Mouse (Mus musculus) MEL (cell line): Measurements from ENCODE around the gene Serinc5. TPM values are rescaled to one million over a fixed set of nuclear protein-coding genes. Genes with fewer than 3 reads are reported as not detected.

Experiments
- DNase-seq: peaks from one replicate; pipeline ENCODE4 v3.0.0; 2011; ENCODE audit warnings: low read depth, low spot score
- H3K27ac ChIP-seq: 2 replicates; pipeline ENCODE4 v1.5.1; 2012; ENCODE audit warnings: low read depth, mild to moderate bottlenecking, control low read depth, low read length, moderate library complexity; ENCODE audit not compliant: control insufficient read depth
- H3K27me3 ChIP-seq, 2 experiments: fragments of 150-350 bp in 1 of 2; sonication (generic) in 1 of 2; 2 replicates each; pipeline ENCODE4 v1.6.1; 2012; ENCODE audit warnings: low read length in 2 of 2, mild to moderate bottlenecking in 2 of 2, improper control_type of control experiment in 1 of 2, moderate library complexity in 1 of 2; ENCODE audit not compliant: insufficient read depth in 2 of 2, control insufficient read depth in 1 of 2
- H3K36me3 ChIP-seq, 2 experiments: 2 replicates each; pipeline ENCODE4 v1.6.1; 2012 to 2014; ENCODE audit warnings: low read length in 2 of 2, improper control_type of control experiment in 1 of 2, inconsistent platforms in 1 of 2, mild to moderate bottlenecking in 1 of 2; ENCODE audit not compliant: insufficient read depth in 2 of 2, control insufficient read depth in 1 of 2
- H3K4me1 ChIP-seq, 2 experiments: fragments of 150-350 bp in 1 of 2; sonication (generic) in 1 of 2; 2 replicates each; pipeline ENCODE4 v1.6.1; 2012; ENCODE audit warnings: low read length in 2 of 2, improper control_type of control experiment in 1 of 2, mild to moderate bottlenecking in 1 of 2; ENCODE audit not compliant: insufficient read depth in 2 of 2, control insufficient read depth in 1 of 2
- H3K4me3 ChIP-seq, 2 experiments: fragments of 150-350 bp in 1 of 2; sonication (generic) in 1 of 2; 2 replicates each; pipeline ENCODE4 v1.5.1; 2012; ENCODE audit warnings: low read depth in 2 of 2, low read length in 2 of 2, mild to moderate bottlenecking in 2 of 2, moderate library complexity in 2 of 2, control low read depth in 1 of 2, improper control_type of control experiment in 1 of 2; ENCODE audit not compliant: control insufficient read depth in 1 of 2, insufficient read depth in 1 of 2
- H3K79me2 ChIP-seq: 2 replicates; pipeline ENCODE4 v1.6.1; 2012; ENCODE audit warnings: mild to moderate bottlenecking, low read length, moderate library complexity; ENCODE audit not compliant: control insufficient read depth, poor library complexity, insufficient read depth
- H3K9ac ChIP-seq: 2 replicates; pipeline ENCODE4 v1.6.1; 2012; ENCODE audit warnings: low read depth, mild to moderate bottlenecking, control low read depth, low read length, moderate library complexity; ENCODE audit not compliant: control insufficient read depth, poor library complexity, severe bottlenecking
- H3K9me3 ChIP-seq: fragments of 150-350 bp; sonication (generic); replicated peaks from 2 replicates; pipeline ENCODE4 v1.6.1; 2012; ENCODE audit warnings: mild to moderate bottlenecking, low read length, improper control_type of control experiment, moderate library complexity; ENCODE audit not compliant: insufficient read depth
- BHLHE40 ChIP-seq: IDR thresholded peaks from 2 replicates; pipeline ENCODE4 v1.6.1; 2012; ENCODE audit warnings: low read depth, mild to moderate bottlenecking, inconsistent platforms, low read length, improper control_type of control experiment, borderline replicate concordance
- CHD1 ChIP-seq: IDR thresholded peaks from 2 replicates; pipeline ENCODE4 v1.6.1; 2012; ENCODE audit warnings: low read depth, mild to moderate bottlenecking, inconsistent platforms, low read length, improper control_type of control experiment
- CHD2 ChIP-seq: IDR thresholded peaks from 2 replicates; pipeline ENCODE4 v1.6.1; 2011; ENCODE audit warnings: low read length, improper control_type of control experiment
- E2F4 ChIP-seq: IDR thresholded peaks from 2 replicates; pipeline ENCODE4 v1.6.1; 2011; ENCODE audit warnings: low read depth, low read length, improper control_type of control experiment, borderline replicate concordance
- ELF1 ChIP-seq: IDR thresholded peaks from 2 replicates; pipeline ENCODE4 v1.6.1; 2014; ENCODE audit warnings: low read depth, mild to moderate bottlenecking, inconsistent platforms, low read length, improper control_type of control experiment, moderate library complexity
- GABPA ChIP-seq: IDR thresholded peaks from 2 replicates; pipeline ENCODE4 v1.6.1; 2012; ENCODE audit warnings: low read depth, mild to moderate bottlenecking, inconsistent platforms, low read length, improper control_type of control experiment, moderate library complexity
- GATA1 ChIP-seq: IDR thresholded peaks from 2 replicates; pipeline ENCODE4 v1.6.1; 2011; ENCODE audit warnings: low read depth, low read length, improper control_type of control experiment
- HCFC1 ChIP-seq: IDR thresholded peaks from 2 replicates; pipeline ENCODE4 v1.6.1; 2012; ENCODE audit warnings: low read depth, mild to moderate bottlenecking, inconsistent platforms, low read length, improper control_type of control experiment, moderate library complexity
- JUND ChIP-seq: IDR thresholded peaks from 2 replicates; pipeline ENCODE4 v1.6.1; 2011; ENCODE audit warnings: low read depth, mild to moderate bottlenecking, improper control_type of control experiment, low read length
- KAT2A ChIP-seq: conservative IDR thresholded peaks from 2 replicates; pipeline ENCODE4 v1.6.1; 2012; ENCODE audit warnings: low read depth, low read length, improper control_type of control experiment, inconsistent platforms
- MAFK ChIP-seq: IDR thresholded peaks from 2 replicates; pipeline ENCODE4 v1.6.1; 2011; ENCODE audit warnings: low read depth, mild to moderate bottlenecking, low read length, improper control_type of control experiment, borderline replicate concordance
- MAX ChIP-seq: IDR thresholded peaks from 2 replicates; pipeline ENCODE4 v1.6.1; 2011; ENCODE audit warnings: low read length, improper control_type of control experiment
- MAZ ChIP-seq: IDR thresholded peaks from 2 replicates; pipeline ENCODE4 v1.6.1; 2012; ENCODE audit warnings: low read depth, mild to moderate bottlenecking, inconsistent platforms, low read length, improper control_type of control experiment
- MEF2A ChIP-seq: IDR thresholded peaks from 2 replicates; pipeline ENCODE4 v1.6.1; 2014; ENCODE audit warnings: low read depth, mild to moderate bottlenecking, inconsistent platforms, low read length, improper control_type of control experiment; ENCODE audit not compliant: poor library complexity, insufficient replicate concordance, severe bottlenecking; ENCODE audit errors: extremely low read depth
- MXI1 ChIP-seq: IDR thresholded peaks from 2 replicates; pipeline ENCODE4 v1.6.1; 2011; ENCODE audit warnings: mild to moderate bottlenecking, low read depth, low read length, improper control_type of control experiment
- MYC ChIP-seq: IDR thresholded peaks from 2 replicates; pipeline ENCODE4 v1.6.1; 2011; ENCODE audit warnings: low read depth, mild to moderate bottlenecking, low read length, improper control_type of control experiment, moderate library complexity
- NELFE ChIP-seq: IDR thresholded peaks from 2 replicates; pipeline ENCODE4 v1.6.1; 2011; ENCODE audit warnings: low read depth, low read length, improper control_type of control experiment
- NRF1 ChIP-seq: IDR thresholded peaks from 2 replicates; pipeline ENCODE4 v1.6.1; 2014; ENCODE audit warnings: low read depth, mild to moderate bottlenecking, inconsistent platforms, low read length, improper control_type of control experiment, moderate library complexity; ENCODE audit not compliant: poor library complexity, insufficient read depth, severe bottlenecking
- POLR2A ChIP-seq, 2 experiments: IDR thresholded peaks; 2 replicates each; pipeline ENCODE4 v1.6.1; 2011 to 2012; ENCODE audit warnings: low read length in 2 of 2, mild to moderate bottlenecking in 2 of 2, control low read depth in 1 of 2, improper control_type of control experiment in 1 of 2, low read depth in 1 of 2, moderate library complexity in 1 of 2; ENCODE audit not compliant: control insufficient read depth in 1 of 2, insufficient read depth in 1 of 2, poor library complexity in 1 of 2
- RAD21 ChIP-seq: IDR thresholded peaks from 2 replicates; pipeline ENCODE4 v1.6.1; 2011; ENCODE audit warnings: mild to moderate bottlenecking, low read depth, low read length, improper control_type of control experiment
- SIN3A ChIP-seq: IDR thresholded peaks from 2 replicates; pipeline ENCODE4 v1.6.1; 2012; ENCODE audit warnings: low read length, improper control_type of control experiment, inconsistent platforms
- SMC3 ChIP-seq: IDR thresholded peaks from 2 replicates; pipeline ENCODE4 v1.6.1; 2011; ENCODE audit warnings: low read depth, low read length, improper control_type of control experiment
- TAL1 ChIP-seq: IDR thresholded peaks from 2 replicates; pipeline ENCODE4 v1.6.1; 2012; ENCODE audit warnings: mild to moderate bottlenecking, inconsistent platforms, low read length, moderate library complexity, mixed read lengths
- TBP ChIP-seq: IDR thresholded peaks from 2 replicates; pipeline ENCODE4 v1.8.0; 2011; ENCODE audit warnings: low read depth, low read length, improper control_type of control experiment
- TCF12 ChIP-seq: IDR thresholded peaks from 2 replicates; pipeline ENCODE4 v1.6.1; 2014; ENCODE audit warnings: low read depth, mild to moderate bottlenecking, inconsistent platforms, low read length, improper control_type of control experiment, moderate library complexity
- UBTF ChIP-seq: IDR thresholded peaks from 2 replicates; pipeline ENCODE4 v1.6.1; 2012; ENCODE audit warnings: low read depth, mild to moderate bottlenecking, inconsistent platforms, low read length, improper control_type of control experiment, moderate library complexity, borderline replicate concordance; ENCODE audit not compliant: insufficient read depth
- ZC3H11A ChIP-seq: IDR thresholded peaks from 2 replicates; pipeline ENCODE4 v1.6.1; 2012; ENCODE audit warnings: low read depth, mild to moderate bottlenecking, inconsistent platforms, low read length, improper control_type of control experiment
- ZKSCAN1 ChIP-seq: IDR thresholded peaks from 2 replicates; pipeline ENCODE4 v1.6.1; 2012; ENCODE audit warnings: low read depth, mild to moderate bottlenecking, inconsistent platforms, low read length, improper control_type of control experiment, moderate library complexity
- polyA plus RNA-seq, 2 experiments: library from polyadenylated mRNA; stranded (reverse) in 1 of 2; unstranded in 1 of 2; fragments of >175 nt in 1 of 2; fragments of >200 nt in 1 of 2; gene quantifications; 2 replicates each; pipeline versions ENCODE4 v1.2.1 to v1.2.4; 2012; ENCODE audit warnings: low replicate concordance in 2 of 2, low read depth in 1 of 2; ENCODE audit not compliant: insufficient read length in 2 of 2, insufficient read depth in 1 of 2, missing spikeins in 1 of 2
- total RNA-seq: library from RNA; depleted of rRNA; stranded (reverse); fragments of 300-350 nt; gene quantifications from 2 replicates; pipeline ENCODE4 v1.2.3, GENCODE M21; 2012

Gene Serinc5
- total and polyA plus RNA-seq, 3 experiments: 4.0 to 8.8 TPM; not detected in 1

GRCm38 (mm10) chr13:92751726-92752565, 141.1 kb downstream of the Serinc5 start (continued):
- TF ChIP-seq RAD21: peak; percentile 86
- TF ChIP-seq, all 39 proteins: peak for 8

DNA sequence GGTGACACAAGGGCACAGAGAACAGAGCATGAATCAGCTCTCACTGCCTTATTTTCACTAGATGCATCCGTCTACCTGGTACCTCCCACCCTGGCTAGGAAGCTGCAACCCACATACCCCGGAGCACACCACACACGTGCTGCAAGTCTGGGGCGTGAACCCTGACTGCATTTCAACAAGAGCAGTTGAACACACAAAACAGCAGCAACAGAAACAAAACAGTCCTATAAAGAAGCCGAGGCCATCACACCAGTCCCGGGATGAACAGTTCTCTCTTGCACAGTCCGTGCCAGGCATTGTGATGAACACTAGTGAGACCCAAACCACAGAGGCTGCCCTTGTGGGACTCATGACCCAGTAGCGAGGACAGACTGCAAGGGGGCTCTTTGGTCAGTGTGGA, 142.8 kb downstream of the Serinc5 start:
- Histone ChIP-seq H3K27ac (no peak overlapping the region), H3K4me1 (no peaks in the 10 kb centered on the region), H3K27me3 (no peaks in the 10 kb centered on the region; a peak in 1 of 4 replicates), H3K79me2 (no peaks in the 10 kb centered on the region), H3K4me3 (no peak overlapping the region), H3K36me3 (no peaks in the 10 kb centered on the region), H3K9me3 (no peaks in the 10 kb centered on the region), H3K9ac (no peak overlapping the region)
- no peak for DNase-seq
- TF ChIP-seq SMC3 (no peak), ZKSCAN1 (no peak), HCFC1 (no peak), BHLHE40 (no peak), GABPA (no peak), SIN3A (no peak), GATA1 (no peak), MEF2A (no peak), CHD2 (no peak), JUND (no peak), MAFK (no peak), RAD21 (no peak), UBTF (no peak), MXI1 (no peak), MAX (no peak), TAL1 (no peak), TBP (no peak)

DNA sequence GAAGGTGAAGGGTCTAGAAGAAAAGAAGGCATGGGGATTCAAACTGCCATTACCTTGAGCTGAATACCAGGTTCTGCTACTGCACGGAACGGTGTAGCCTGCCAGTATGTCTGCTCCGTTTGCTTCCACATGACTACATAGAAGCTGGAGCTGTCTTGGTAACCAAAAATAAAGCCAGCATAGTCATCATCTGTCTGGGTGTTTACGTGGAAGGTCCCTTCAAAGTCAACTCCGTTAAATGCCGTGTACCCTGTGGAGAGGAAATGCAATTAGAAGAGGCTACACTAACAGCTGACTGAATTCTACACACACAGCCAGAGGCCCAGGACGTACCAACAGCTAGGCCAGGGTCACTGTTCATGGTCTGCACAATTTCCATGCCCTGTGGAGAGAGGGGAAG, 144.1 kb downstream of the Serinc5 start:
- Histone ChIP-seq H3K36me3 (no peaks in the 10 kb centered on the region), H3K4me3 (no peak overlapping the region), H3K4me1 (no peaks in the 10 kb centered on the region), H3K79me2 (no peaks in the 10 kb centered on the region), H3K9ac (no peak overlapping the region), H3K27me3 (no peaks in the 10 kb centered on the region; a peak in 1 of 4 replicates), H3K9me3 (no peaks in the 10 kb centered on the region), H3K27ac (no peak overlapping the region)
- DNase-seq: no peak
- TF ChIP-seq TCF12 (no peak), POLR2A (IDR thresholded peaks at IDR 0.05; ENCODE audit: control insufficient read depth in 1 of 2, insufficient read depth in 1 of 2, low read depth in 1 of 2, low read length in 2 of 2, poor library complexity in 1 of 2) (no peak), MXI1 (no peak), GATA1 (no peak), ZC3H11A (no peak), TBP (no peak), MAFK (no peak), RAD21 (no peak), KAT2A (no peak), UBTF (no peak), MAZ (no peak), NRF1 (no peak), ELF1 (no peak), CHD1 (no peak), ZKSCAN1 (no peak), E2F4 (no peak), NELFE (no peak), MYC (no peak), HCFC1 (no peak)
